2 mouse cellular contexts compared by ENCODE assay signal in the genomic region with DNA sequence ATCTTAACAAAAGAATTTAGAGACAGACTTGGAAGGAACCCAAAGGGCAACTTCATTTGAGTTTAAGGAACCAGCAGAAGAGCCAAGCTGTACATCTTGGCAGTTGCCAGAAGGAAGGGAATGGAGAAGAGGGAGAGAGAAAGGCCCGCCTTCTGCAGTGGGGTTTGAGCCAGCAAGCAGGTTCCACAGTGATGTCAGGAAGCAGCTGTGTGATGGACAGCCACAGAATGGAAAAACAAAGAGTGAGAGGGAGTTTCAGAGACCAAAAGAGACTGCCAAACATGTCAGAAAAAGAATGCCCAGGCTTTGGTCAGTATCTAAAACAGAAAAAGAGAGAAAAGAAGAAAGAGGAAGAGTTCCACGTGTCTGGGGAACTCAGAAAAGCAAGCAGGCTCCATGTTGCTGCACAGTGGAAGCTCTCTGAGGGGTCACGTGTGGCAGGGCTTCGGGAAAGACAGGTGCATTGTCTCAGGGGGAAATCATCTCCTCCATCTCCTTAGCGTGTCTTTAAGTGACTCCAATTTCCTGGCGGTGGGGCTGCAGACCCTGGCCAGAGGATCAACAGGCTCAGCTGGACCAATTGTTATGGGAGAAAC.
A peak's percentile ranks its signal among the peaks of the same experiment; 100 is the strongest.
TF ChIP-seq lines count a peak whose summit lies in the region.

No protein-coding gene starts in this region.

TF ChIP-seq in CH12.LX, 34 proteins besides CTCF, POLR2A, EP300 and RAD21 (continued from another document):
- TF ChIP-seq KAT2A (IDR thresholded peaks at IDR 0.05; ENCODE audit: insufficient replicate concordance, low read length) (no peak), PAX5 (IDR thresholded peaks at IDR 0.05; ENCODE audit: low read length) (no peak), HCFC1 (IDR thresholded peaks at IDR 0.05; ENCODE audit: low read depth, low read length) (no peak), UBTF (IDR thresholded peaks at IDR 0.05; ENCODE audit: low read depth, low read length) (no peak), JUND (conservative IDR thresholded peaks at IDR 0.05; ENCODE audit: low read depth, low read length) (no peak), GABPA (IDR thresholded peaks at IDR 0.05; ENCODE audit: insufficient replicate concordance, low read depth, low read length) (no peak), CHD1 (IDR thresholded peaks at IDR 0.05; ENCODE audit: low read depth, low read length) (no peak), NRF1 (IDR thresholded peaks at IDR 0.05; ENCODE audit: low read depth, low read length) (no peak), MAX (IDR thresholded peaks at IDR 0.05; ENCODE audit: low read length) (peak; percentile 90), E2F4 (IDR thresholded peaks at IDR 0.05; ENCODE audit: insufficient replicate concordance, low read depth, low read length) (no peak), IRF4 (IDR thresholded peaks at IDR 0.05; ENCODE audit: low read depth, low read length) (peak; percentile 28; the same call in 1 of the 2 replicates), MEF2A (IDR thresholded peaks at IDR 0.05; ENCODE audit: borderline replicate concordance, low read depth, low read length) (peak; percentile 83), ZKSCAN1 (IDR thresholded peaks at IDR 0.05; ENCODE audit: borderline replicate concordance, low read depth, low read length) (no peak), ELF1 (IDR thresholded peaks at IDR 0.05; ENCODE audit: low read depth, low read length) (no peak), TBP (conservative IDR thresholded peaks at IDR 0.05; ENCODE audit: low read depth, low read length) (no peak), ETS1 (conservative IDR thresholded peaks at IDR 0.05; ENCODE audit: low read depth, low read length) (peak; percentile 74), SMC3 (IDR thresholded peaks at IDR 0.05; ENCODE audit: low read depth, low read length) (no peak), MXI1 (IDR thresholded peaks at IDR 0.05; ENCODE audit: low read depth, low read length) (peak; percentile 78; the same call in 1 of the 2 replicates), ZC3H11A (IDR thresholded peaks at IDR 0.05; ENCODE audit: low read depth, low read length) (no peak), NELFE (IDR thresholded peaks at IDR 0.05; ENCODE audit: low read depth, low read length) (no peak), TCF12 (IDR thresholded peaks at IDR 0.05; ENCODE audit: low read depth, low read length) (peak; percentile 70; the same call in 1 of the 2 replicates), RCOR1 (conservative IDR thresholded peaks at IDR 0.05; ENCODE audit: low read depth, low read length) (0 out of 2 replicates have a peak, but pooled peaks have one; percentile 47), MYC (IDR thresholded peaks at IDR 0.05; ENCODE audit: low read depth, low read length) (peak; percentile 86), CHD2 (IDR thresholded peaks at IDR 0.05; ENCODE audit: low read length) (no peak), BHLHE40 (IDR thresholded peaks at IDR 0.05; ENCODE audit: low read depth, low read length) (peak; percentile 84), POLR2AphosphoS2 (IDR thresholded peaks at IDR 0.05; ENCODE audit: low read depth, low read length) (no peak)

TF ChIP-seq in myocyte, 11 proteins besides CTCF, POLR2A, EP300 and RAD21 (continued from another document):
- TF ChIP-seq TCF12 (IDR thresholded peaks at IDR 0.05; ENCODE audit: insufficient read depth, poor library complexity, severe bottlenecking) (no peak), USF1 (IDR thresholded peaks at IDR 0.05; ENCODE audit: low read depth) (no peak), REST (IDR thresholded peaks at IDR 0.05; ENCODE audit: insufficient read depth, insufficient read length) (no peak)
